12 mouse cellular contexts compared by ENCODE assay signal in the genomic region with DNA sequence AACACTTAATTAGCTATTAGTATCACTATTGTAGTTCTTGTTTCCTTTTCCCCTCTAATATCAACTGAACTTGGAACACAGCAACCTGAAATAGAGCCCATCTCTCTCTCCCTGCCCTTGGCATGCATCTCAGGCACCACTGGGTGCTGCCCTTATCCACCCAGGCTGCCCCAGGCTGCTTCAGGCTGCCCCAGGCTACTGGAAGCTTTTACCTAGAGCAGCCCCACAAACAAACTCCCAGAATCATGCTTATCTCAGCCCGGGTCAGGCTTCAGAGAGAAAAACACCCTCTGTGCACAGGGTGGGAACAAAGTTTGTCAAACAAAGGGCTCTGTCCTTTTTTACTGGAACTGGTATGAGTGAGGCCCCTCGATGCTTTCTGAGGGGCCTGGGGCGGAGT.
DNase-seq lines count a peak whose midpoint lies in the region; ATAC-seq and TF ChIP-seq lines count a peak whose summit lies in the region.
"Had no signal": no experiment of that assay in that cellular context is flagged by ENCODE, and none has a peak within 500 bp of the region (broad histone marks: within the 10 kb centered on the region; RNA-seq: fewer than 3 reads in every experiment).

No protein-coding gene starts in this region.

- peak overlapping the region; percentile 33; the same call in 1 of the 2 replicates for H3K4me2 ChIP-seq in heart, embryonic 11.5 days
- peak overlapping the region; percentile 34; the same call in 1 of the 2 replicates for H3K4me2 ChIP-seq in heart, embryonic 15.5 days
- H3K4me2 ChIP-seq: lung, embryonic 15.5 days had no signal

- 21% methylated on average over 3 of the region's 3 CpGs for WGBS in heart, embryonic 11.5 days (ENCODE audit: insufficient replicate concordance)
- 29% methylated on average over 3 of the region's 3 CpGs for WGBS in heart, embryonic 15.5 days

- DNase-seq in heart, postnatal 25 days (ENCODE audit: low spot score), result no peak
- no peak for DNase-seq in urinary bladder, postnatal 25 days (ENCODE audit: low spot score)
- no peak for DNase-seq in testis, postnatal 14 days (ENCODE audit: low spot score)
- DNase-seq: cerebellum, adult 8-10 months; retina, postnatal 1 day had no signal

- intact Hi-C loops in heart, postnatal 25 days (cut with DNase I), result no loop called here

- no peaks in the 10 kb centered on the region for H3K36me3 ChIP-seq in heart, embryonic 11.5 days (ENCODE audit: control insufficient read depth, insufficient read depth, low read length)
- H3K36me3 ChIP-seq in E14TG2a.4 (ENCODE audit: insufficient read depth, low read length), result no peaks in the 10 kb centered on the region
- H3K36me3 ChIP-seq in heart, embryonic 15.5 days, result no peaks in the 10 kb centered on the region
- no peaks in the 10 kb centered on the region for H3K36me3 ChIP-seq in megakaryocyte, embryonic 14.5 days (replicated peaks; ENCODE audit: low read length)
- H3K36me3 ChIP-seq: lung, embryonic 15.5 days had no signal

- H3K9me3 ChIP-seq in heart, embryonic 11.5 days (replicated peaks; ENCODE audit: control insufficient read depth, low read length), result no peaks in the 10 kb centered on the region
- H3K9me3 ChIP-seq in E14TG2a.4 (ENCODE audit: low read length), result no peaks in the 10 kb centered on the region
- H3K9me3 ChIP-seq in heart, embryonic 15.5 days (replicated peaks), result no peaks in the 10 kb centered on the region
- H3K9me3 ChIP-seq in megakaryocyte, embryonic 14.5 days, result no peaks in the 10 kb centered on the region
- H3K9me3 ChIP-seq: lung, embryonic 15.5 days had no signal

- no peak for TF ChIP-seq CTCF in E14TG2a.4 (conservative IDR thresholded peaks at IDR 0.05; ENCODE audit: low read length)

- peak overlapping the region; percentile 24; the same call in 1 of the 2 replicates for H3K9ac ChIP-seq in heart, embryonic 11.5 days (ENCODE audit: low read depth, low read length)
- no peak overlapping the region for H3K9ac ChIP-seq in heart, embryonic 15.5 days
- H3K9ac ChIP-seq: lung, embryonic 15.5 days had no signal

- 0 out of 2 replicates have a peak, but pooled peaks cover 3% of the 10 kb centered on the region for H3K27me3 ChIP-seq in heart, embryonic 11.5 days (ENCODE audit: control insufficient read depth, insufficient read depth, low read length)
- H3K27me3 ChIP-seq in E14TG2a.4 (ENCODE audit: insufficient read depth, low read length), result no peaks in the 10 kb centered on the region
- H3K27me3 ChIP-seq in heart, embryonic 15.5 days, result peaks cover 26% of the 10 kb centered on the region
- no peaks in the 10 kb centered on the region for H3K27me3 ChIP-seq in megakaryocyte, embryonic 14.5 days (replicated peaks)
- H3K27me3 ChIP-seq: lung, embryonic 15.5 days had no signal

- H3K27ac ChIP-seq in heart, embryonic 11.5 days (ENCODE audit: low read depth, low read length), result peak overlapping the region; percentile 86
- peak overlapping the region; percentile 78 for H3K27ac ChIP-seq in heart, embryonic 15.5 days
- H3K27ac ChIP-seq: lung, embryonic 15.5 days had no signal

- peaks cover 51% of the 10 kb centered on the region for H3K4me1 ChIP-seq in heart, embryonic 11.5 days (ENCODE audit: control insufficient read depth, insufficient read depth, low read length)
- peaks cover 62% of the 10 kb centered on the region for H3K4me1 ChIP-seq in E14TG2a.4 (replicated peaks; ENCODE audit: low read depth, low read length)
- H3K4me1 ChIP-seq in heart, embryonic 15.5 days (replicated peaks), result peaks cover 55% of the 10 kb centered on the region
- peaks cover 97% of the 10 kb centered on the region for H3K4me1 ChIP-seq in megakaryocyte, embryonic 14.5 days

- H3K4me3 ChIP-seq in heart, embryonic 11.5 days (ENCODE audit: low read depth, low read length), result no peak overlapping the region
- H3K4me3 ChIP-seq in E14TG2a.4 (replicated peaks; ENCODE audit: low read length), result 0 out of 2 replicates have a peak overlapping the region, but pooled peaks have one; percentile 29
- no peak overlapping the region for H3K4me3 ChIP-seq in heart, embryonic 15.5 days
- peak overlapping the region; percentile 63 for H3K4me3 ChIP-seq in megakaryocyte, embryonic 14.5 days (replicated peaks)
- H3K4me3 ChIP-seq: lung, embryonic 15.5 days; myocyte had no signal

- ATAC-seq in heart, embryonic 11.5 days (replicated peaks; ENCODE audit: insufficient number of reproducible peaks, low FRiP score, low TSS enrichment), result peak; percentile 55; the same call in 1 of the 2 replicates
- ATAC-seq in heart, embryonic 15.5 days (replicated peaks; ENCODE audit: insufficient number of reproducible peaks, insufficient read depth, low FRiP score, low read depth), result no peak
- no peak for ATAC-seq in monocyte, adult 5-6 weeks (replicated peaks; ENCODE audit: insufficient number of reproducible peaks, low FRiP score, low TSS enrichment, poor library complexity, severe bottlenecking)

Comparison
In these comparisons a context has a peak if more than half of its experiments do, and no peak if none do; other contexts are left out.
1. H3K4me3 ChIP-seq: peak in E14TG2a.4 (single experiment) and megakaryocyte, embryonic 14.5 days (single experiment); none in heart, embryonic 11.5 days (single experiment) and heart, embryonic 15.5 days (single experiment).